Mouse (Mus musculus) kidney, postnatal 10 days (tissue): ENCODE data around the gene Ssbp3.
A peak's percentile ranks its signal among the peaks of the same experiment; 100 is the strongest.

Source experiments
- DNase-seq: peaks from one replicate; pipeline ENCODE4 v3.0.0; 2021; ENCODE audit warnings: mixed read lengths

Ssbp3 gene

DNA sequence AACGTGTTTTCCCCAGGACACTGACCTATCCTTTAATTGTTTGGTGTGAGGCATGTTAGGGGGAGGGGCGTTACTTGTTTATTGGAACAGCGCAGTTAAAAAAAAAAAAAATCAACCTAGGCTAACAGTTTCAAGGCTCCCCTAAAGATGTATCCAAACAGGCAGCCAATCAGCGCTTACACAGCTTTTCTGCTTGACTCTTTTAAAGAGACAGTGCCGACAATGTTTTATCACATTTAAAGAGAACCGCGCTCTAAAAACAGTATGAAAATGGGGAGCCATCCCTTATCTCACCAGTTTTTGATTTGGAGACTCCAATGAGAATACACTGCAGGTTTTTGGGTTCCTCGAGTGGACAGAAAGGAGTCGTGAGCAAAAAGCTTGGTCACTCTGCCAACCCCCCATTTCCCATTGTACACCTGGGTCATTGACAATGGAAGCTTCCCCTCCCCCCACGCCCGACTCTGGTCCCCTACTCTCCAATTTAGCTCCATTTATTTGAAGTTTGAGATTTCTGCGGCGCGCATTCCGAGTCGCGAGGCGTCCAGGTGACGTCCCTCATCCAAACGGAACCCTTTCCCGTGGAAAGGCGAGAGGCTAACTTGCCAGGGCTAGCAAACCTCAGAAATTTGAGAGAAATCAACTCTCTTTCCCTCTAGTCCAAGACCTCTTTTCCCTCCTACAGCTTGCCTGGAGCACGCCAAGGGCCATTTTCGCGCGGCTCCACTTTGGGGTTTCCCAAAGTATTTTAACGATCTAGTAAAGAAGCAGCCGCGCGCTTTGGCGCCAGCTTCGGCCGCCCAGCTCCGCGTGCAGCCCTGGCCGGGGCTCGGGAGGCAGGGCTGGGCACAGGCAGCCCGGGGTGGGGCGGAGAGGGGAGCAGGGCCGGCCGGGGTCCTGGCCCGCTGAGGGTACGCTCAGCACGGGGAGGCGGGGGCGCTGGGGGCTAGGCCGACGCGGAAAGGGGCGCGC lies at the start of gene Ssbp3:
TSS of gene Ssbp3 (plus strand) at position 501 of the 972 bp plus-strand sequence.
- DNase-seq: peak; percentile 84

DNA sequence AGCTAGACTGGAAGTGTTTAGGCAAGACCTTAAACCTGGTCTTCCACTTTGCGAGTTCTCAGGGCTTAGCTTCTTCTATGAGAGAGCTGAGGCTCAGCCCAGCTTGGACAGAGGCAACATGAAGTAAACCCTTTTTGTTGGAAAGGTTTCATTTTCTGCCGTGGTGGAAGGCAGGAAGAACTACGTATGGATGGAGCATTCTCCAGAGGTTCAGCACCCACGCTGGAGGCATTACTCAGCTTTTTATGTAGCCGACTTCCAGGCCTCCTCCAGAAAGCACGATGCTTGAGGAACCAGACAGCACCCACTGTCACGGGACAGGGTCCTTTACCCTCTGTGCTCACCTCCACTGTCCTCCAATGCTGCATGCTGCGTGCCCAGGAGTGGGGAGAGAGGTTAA lies 48.6 kb upstream of the Ssbp3 start:
- DNase-seq: no peak

DNA sequence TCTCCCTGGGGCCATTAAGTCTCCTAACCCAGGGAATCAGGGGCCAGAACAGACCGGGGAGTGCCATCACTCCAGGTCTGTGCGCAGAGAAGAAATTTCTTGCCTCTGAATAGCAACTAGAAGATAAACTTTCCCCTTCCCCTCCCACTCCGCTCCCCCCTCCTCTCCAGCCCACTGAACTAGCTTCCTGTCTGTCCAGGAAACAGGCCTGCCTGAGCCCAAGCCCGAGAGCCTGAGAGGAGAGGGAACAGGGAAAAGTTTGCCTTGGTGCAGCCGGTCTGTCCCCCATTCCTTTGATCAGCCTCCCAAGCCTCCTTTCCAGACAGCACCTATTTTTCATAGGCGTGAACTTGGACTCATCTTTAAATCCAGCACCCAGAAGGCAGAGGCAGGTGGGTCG lies 48.2 kb upstream of the Ssbp3 start:
- peak; percentile 77 for DNase-seq

DNA sequence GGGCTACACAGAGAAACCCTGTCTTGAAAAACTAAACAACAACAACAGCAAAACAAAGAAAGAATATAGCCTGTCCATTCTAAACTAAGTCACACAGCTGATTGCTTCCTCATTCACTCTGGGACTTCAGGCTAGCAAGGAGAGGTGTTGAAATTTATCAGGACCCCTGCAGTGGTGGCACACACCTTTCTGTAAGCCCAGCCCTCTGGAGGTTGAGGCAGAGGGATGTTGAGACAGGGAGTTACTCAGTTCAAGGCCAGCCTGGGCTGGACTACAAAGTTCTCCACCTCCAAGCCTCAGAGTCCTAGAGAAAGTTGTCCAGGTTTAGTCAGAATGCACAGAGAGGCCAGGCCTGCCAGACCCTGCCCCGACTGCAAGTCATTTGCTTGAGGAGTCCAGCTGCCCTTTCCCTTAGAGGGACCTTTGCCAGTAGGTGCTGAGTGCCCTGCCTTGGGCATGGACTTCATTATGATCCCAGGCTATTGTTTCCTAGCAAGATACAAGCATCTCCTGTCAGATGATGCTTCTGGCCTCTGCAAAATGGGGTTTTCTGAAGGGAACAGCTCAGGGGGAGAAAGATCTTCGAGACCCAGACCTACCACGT lies 47.6 kb upstream of the Ssbp3 start:
- DNase-seq: no peak

DNA sequence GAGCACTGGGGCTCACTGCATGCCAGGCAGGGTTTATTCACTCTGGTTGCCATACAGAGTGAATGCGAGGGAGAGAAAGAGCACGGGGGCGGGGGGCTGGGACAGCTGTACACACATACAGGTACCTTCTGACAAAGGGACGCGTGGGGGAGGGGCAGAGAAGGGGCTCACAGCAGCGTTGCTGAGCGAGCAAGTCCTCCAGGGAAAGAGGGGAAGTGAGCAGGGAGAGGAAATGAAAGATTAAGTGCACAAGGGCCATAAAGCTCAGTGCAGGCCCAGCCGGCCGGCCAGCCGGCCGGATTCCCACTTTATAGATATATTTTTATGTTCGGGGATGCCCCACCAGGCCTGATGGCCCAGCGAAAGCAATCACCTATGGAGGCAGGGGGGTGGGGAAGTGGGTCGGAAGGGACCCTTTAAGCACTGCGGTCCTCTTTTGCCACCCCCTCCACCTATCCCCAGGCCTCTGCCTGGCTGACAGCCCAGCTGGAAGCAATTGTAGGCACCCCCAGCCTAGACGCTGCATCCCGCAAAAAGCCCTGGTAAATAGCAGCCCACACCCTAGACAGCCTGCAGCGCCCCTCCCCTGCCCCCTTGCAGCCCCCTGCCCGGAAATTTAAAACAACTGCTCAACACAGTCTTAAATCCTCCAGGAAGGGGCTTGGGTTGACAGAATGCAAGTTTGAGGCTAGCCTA lies 44.9 kb upstream of the Ssbp3 start:
- peak; percentile 75 for DNase-seq

DNA sequence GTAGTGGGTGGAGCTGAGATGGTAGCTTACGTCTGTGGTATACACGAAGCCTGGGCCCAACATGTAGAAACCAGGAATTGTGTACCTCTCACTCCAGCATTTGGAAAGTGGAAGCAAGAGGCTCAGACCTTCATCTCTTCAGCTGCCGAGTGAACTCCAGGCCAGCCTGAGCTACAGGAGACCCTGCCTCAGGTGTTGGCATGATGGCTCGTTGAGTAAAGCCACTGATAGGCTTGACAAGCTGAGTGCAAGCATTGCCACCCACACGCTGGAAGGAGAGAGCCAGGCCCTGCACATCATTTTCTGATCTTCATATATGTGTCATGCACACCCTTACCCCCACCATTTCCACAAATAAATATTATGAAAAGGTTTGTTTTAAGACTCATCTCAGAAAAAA lies 44.1 kb upstream of the Ssbp3 start:
- DNase-seq: no peak

DNA sequence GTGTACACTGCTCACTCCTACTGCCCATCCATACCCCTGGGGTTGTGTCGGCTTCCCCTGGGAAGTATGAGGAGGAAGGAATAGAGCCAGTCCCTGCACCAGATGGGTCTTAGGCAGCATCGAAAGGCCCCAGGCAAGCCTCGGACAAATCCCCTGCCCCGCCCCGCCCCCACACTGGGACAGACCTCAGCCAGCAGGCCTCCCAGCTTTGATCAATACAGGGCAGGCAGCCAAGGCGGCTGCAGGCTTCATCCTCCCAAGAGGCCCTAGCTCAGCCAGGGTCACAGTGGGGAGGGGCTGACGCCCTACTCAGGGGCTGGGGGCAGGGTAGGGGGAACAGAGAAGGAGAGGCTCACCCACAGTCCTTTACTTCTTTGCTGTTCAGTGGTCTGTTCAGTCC lies 43.7 kb upstream of the Ssbp3 start:
- peak; percentile 85 for DNase-seq

DNA sequence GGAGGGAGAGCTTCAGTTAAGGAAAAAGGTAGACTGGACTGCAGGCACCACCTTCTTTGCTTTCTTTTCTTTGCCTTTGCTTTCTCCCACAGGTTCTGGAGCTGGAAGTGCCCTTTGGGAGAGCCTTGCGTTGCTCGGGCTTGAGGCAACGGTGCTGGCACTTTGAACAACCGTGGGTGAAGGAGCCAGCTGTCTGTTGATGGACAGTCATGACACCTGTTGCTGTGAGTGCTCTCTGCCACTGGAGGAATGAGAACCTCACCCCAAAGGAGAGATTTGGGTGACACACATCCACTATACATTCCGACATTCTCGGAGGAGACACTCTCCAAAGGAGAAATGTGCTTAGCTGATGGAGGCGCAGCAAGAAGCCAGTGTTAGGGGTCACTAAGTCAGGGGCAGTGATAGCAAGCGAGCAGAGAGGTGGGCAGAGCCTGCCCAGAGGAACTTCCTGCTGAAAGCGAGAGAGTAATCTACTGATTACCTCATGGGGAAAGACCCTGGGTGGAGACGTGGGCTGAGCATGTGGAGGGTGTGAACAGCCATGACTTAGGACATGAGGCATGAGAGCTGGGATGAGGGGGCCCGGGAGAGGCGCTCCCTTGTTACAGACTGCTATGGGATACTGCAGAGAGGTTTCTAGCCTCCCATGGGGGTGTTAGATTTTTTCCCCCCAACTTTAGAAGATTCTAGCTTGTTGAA lies 41.6 kb upstream of the Ssbp3 start:
- no peak for DNase-seq

DNA sequence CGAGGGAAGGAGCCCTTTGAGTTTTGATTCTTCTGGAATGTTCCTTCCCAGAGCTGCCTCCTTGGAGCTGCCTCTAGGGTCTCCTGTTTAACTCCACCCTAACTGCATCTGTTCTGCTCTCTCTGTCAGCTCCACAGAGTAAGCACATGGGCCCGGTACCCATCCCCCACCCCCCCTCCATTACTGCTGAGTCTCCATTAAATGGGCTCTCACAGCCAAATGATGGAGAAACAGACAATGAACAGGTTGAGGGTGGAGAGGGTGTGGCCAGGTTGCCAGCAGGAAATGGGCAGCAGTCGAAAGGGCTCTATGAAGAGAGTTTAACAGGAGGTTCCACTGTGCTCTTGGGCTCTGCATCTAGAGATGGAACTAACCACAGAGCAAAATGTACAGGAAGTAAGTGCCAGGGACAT lies 41.0 kb upstream of the Ssbp3 start:
- DNase-seq: no peak

DNA sequence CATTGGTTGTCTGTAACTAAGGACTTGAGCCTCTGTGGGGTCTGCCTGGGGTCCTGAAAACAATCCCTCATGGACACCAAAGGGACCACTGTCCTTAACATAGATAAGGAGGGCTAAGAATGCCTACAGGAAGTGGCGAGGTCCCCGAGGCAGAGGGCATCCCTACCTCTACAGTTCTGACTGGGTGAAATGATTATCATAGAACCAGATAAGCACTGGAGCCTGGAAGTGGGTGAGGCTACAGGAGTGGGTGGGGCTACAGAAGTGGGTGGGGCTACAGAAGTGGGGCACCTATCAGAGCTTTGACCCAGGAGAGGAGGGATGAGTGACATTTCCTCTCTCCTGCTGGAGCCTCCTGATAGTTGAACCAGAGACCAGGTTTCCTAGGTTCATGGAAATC lies 39.9 kb upstream of the Ssbp3 start:
- DNase-seq: no peak

DNA sequence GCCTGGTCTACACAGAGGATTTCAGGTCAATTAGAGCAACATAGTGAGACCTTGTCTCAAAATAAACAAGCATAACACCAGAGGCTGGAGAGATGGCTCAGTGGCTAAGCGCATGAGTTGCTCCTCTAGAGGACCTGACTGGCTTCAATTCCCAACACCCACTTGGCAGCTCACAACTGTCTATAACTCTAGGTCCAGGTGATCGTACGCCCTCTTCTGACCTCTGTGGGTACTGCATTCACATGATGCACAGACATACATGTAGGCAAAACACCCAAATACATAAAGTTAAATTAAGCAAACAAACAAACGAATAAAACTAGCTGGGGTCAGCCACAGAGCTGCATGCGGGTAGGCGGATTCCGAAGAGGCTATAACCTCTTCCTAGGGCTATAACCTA lies 36.0 kb upstream of the Ssbp3 start:
- DNase-seq: no peak

DNA sequence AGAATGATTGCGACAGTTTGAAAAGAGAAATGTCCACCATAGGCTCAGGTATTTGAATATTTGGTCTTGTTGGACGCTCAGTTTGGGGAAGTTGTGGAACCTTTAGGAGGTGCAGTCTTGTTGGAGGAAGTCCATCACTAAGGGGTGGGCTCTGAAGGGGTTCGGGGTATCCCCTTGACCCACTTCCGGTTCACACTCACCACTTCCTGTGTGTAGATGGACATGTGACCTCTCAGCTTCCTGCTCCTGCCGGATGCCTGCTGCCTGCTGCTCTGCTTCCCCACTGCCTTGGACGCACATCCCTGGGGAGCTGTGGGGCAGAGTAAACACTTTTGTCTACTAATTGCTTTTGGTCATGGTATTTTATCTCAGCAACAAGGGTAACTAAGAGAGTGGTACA lies 29.4 kb upstream of the Ssbp3 start:
- no peak for DNase-seq

DNA sequence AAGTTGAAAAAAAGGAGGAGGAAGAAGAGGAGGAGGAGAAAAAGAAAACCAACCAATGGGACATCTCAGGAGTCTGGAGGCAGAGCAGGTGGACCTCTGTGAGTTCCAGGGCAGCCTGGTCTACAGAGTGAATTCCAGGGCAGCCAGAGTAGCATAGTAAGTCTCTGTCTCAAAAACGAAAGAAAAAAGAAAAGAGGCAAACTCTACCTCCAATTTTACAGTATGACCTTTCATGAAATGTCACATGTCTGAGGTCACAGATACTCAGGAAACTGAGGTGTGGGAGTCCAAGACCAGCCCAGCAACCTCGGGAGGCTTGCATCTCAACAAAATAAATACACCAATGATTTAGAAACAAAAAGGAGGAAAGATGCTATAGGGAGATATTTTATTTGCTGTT lies 27.4 kb upstream of the Ssbp3 start:
- no peak for DNase-seq

DNA sequence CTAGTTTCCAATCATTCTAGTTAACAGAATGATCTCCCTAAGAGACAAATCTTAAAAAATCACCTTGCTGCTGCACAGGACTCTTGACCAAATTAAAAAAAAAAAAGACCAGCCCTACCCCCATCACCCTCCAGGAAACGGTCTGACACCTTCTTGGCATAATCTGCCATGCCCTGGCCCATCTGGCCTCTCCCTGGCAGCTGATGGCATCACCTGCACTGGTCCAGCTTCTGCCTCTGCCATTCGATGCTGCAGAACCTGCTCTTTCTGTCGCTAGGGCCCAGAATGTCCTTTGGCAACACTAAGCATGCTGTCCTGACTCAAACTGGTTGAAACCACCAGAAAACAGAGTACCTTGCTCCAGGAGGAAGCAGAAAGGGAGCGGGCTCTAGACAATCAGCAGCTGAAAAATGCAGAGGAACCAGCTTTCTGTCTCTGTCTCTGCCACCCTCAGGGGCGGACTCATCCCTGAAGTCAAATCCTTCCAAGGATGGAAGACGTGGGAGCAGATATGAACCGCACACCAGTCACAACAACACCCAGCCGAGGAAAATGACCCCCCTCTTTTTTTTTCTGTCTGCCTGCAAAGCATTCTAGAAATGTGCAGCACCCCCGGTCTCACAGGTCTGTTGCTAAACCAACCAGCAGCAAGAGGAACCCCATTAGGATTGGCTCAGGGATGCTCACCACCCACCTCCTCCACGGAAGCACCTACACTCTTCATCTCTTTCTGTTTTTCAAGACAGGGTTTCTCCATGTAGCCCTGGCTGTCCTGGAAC lies 24.0 kb upstream of the Ssbp3 start:
- no peak for DNase-seq

DNA sequence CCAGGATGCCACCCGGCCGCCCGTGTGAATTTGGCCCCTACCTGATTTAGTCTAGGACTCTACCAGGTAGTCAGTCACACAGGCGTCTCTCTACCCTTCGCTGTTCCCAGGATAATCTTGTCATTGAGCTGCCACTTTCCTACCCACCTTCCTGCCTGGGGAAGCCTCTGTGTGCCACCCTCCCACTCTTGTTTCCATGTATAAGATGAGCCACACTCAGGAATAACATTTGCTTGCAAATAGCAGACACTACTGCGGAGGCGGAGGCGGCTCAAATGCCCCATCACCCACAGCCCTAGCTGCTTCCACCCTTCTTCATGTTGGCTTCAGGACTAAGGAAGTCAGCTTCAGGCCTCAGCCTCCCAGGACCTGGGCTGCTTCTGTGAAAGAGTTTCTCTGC lies 14.4 kb upstream of the Ssbp3 start:
- DNase-seq: no peak

DNA sequence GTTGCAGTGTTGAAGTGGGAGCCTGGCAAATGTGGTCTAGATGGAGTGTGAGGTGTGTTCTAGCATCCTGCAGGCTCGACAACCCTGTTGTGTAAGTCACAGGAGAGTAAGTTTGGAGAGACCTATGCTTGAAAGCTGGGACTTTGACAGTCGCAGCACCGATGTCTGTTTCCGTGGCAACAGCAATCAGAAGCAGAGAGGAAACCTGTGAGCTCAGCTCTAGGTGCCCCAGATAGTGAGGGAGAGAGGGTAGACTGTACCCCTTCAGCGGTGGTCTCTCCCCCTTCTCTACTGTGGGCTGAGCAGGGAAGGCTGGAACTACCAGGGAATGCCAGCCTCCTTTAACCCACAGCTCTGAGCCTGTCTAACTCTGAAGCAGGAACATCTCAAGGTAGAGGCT lies 11.6 kb upstream of the Ssbp3 start:
- DNase-seq: no peak

DNA sequence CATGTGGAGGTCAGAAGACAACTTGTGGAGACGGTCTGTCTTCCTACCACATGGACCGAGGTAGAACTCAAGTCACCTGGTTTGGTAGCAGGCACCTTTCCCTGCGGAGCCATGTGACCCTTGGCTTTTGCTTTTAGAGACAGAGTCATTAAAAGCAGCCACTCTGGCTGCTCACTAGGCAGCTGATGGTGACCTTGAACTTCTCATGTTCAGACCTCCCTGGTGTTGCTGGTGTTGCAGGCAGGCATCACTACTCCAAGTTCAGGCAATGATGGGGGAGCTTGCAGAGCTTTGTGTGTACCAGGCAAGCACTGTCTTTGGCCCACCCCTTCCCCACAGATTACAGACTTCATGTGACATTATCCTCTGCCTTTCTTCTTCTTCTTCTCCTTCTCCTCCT lies 11.0 kb upstream of the Ssbp3 start:
- DNase-seq: no peak

DNA sequence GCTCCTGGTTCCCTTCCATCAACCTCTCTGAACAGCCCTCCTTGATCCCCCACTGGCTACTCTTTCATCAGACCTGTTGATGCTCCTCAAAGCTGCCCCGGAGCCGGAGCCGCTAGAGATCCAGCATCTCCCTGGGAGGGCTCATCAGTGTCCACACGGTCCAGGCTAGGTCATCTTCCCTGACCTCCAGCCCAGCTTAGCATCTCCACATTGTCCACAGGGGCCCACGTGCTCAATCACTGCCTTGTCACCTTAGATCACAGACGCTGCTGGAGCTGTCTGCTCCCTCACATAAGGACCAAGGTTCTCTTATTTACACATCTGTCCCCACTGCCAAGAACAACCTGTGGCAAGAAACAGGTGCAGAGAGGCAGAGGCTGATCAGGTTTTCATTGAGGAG lies 9.8 kb upstream of the Ssbp3 start:
- DNase-seq: no peak

DNA sequence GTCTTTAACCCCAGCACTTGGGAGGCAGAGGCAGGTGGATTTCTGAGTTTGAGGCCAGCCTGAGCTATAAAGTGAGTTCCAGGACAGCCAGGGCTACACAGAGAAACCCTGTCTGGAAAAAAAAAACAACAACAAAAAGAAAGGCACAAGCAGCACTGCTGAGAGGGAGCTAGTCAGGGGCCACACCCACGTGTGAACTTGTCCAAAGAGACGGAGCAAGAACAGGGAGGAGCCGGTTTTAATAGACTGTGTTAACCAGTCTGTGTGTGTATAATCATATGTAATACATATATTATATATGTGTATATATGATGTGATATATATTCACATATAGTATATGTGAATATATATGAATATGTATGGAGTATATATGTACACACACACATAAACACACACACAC lies 8.9 kb upstream of the Ssbp3 start:
- no peak for DNase-seq

DNA sequence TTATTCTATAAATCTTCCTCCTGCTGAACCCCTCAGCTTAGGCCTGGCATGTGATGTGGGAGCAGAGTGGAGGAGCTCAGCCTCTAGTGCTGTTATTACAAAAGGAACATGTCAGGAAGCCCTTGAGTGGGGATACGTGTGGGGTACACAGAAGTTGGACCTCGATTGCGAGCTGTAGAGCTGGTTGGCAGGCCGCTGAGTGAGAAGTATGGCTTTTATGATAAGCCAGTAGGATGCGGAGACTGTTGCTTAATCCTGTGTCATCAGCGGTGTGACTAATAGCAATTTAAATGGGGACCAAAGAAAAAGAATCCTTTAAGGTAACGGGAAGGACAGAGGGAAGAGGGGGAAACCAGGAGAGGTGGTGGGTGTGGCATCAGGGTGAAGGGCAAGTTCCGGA lies 8.3 kb upstream of the Ssbp3 start:
- no peak for DNase-seq

DNA sequence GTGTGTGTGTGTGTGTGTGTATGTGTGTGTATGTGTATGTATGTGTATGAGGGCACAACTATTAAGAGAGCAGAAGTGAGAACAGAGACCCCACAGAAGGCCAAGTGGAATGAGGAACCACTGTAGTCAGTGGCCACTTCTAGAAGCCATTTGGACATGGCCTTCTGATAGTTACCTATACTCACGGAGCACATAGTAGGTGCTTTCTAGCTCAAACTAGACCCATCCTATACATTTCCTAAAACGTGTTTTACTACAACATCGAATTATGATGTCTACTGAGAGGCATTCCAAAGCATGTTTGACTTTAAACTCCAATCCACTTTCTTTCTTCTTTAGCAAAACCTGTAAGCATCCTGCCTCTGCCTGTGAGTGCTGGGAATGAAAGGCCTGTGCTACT lies 4.6 kb upstream of the Ssbp3 start:
- DNase-seq: no peak

DNA sequence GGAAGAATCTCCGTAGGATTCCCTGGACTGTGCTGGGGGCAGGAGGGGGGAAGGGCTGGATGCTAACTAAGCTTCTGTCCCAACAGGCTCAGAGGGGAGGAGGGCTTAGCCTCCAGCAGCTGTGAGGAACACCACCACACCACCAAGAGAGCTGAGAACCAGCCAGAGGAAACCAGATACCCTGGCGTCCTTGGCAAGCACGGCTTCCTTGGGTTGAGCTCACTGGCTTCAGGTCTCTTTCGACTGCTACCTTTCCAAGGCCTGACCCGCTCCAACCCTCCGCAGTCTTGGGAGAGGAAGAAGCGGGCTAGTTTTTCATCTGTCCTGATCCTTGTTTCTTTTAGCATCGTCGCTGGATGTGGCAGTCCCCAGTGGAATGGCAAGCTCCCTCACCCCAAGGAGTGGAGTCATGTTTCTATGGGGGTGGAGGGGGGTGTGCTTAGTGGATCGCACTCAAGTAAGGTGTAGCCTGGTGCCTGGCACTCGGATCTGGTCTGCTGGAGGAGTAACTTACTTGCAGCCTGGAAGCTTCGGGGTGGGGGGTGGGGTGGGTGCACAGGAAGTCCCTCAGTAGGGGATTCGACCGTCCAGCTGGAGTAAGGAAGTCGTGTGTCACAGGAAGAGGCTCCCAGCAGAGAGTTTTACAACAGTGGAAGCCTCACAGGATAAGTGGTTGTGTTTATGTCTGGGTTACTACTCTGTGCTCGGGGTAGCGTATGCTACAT lies 2.6 kb upstream of the Ssbp3 start:
- peak; percentile 74 for DNase-seq
